Mouse (Mus musculus) gastrocnemius, postnatal 36 days (tissue): ENCODE results near the gene Ikzf3. TPM values are rescaled to one million over a fixed set of nuclear protein-coding genes. Genes with fewer than 3 reads are reported as not detected.

Experiments
- DNase-seq, 2 experiments: peaks; one replicate each; pipeline ENCODE4 v3.0.0; 2022
- intact Hi-C: fragments of 180-260 bp; cut with DNase I; formaldehyde crosslinking; loops from one replicate; pipeline ENCODE4 v1.15.1; 2025
- total RNA-seq, 2 experiments: library from RNA; stranded (reverse); gene quantifications; 2 replicates each; pipeline ENCODE4 v1.2.3; 2021

Ikzf3 gene
- total RNA-seq, 2 experiments from 2014 or later = 1.3 TPM; not detected in 1

- intact Hi-C loops = no loop called here
- no peak for DNase-seq
These were observed 90.3 kb downstream of the Ikzf3 start for GRCm38 (mm10) chr11:98455484-98455883.

GRCm38 (mm10) chr11:98449921-98450771, 95.7 kb downstream of the Ikzf3 start:
- intact Hi-C loops = no loop called here
- no peak for DNase-seq

- intact Hi-C loops = no loop called here
- no peak for DNase-seq
These were observed 96.4 kb downstream of the Ikzf3 start for GRCm38 (mm10) chr11:98449419-98449818.

GRCm38 (mm10) chr11:98448191-98448790, 97.5 kb downstream of the Ikzf3 start:
- DNase-seq = no peak
- intact Hi-C loops = no loop called here

- intact Hi-C loops = no loop called here
- no peak for DNase-seq
These were observed 98.4 kb downstream of the Ikzf3 start for GRCm38 (mm10) chr11:98447475-98447834.

- DNase-seq = no peak
- intact Hi-C loops = no loop called here
These were observed 99.0 kb downstream of the Ikzf3 start for GRCm38 (mm10) chr11:98446562-98447474.

GRCm38 (mm10) chr11:98446213-98446561, 99.6 kb downstream of the Ikzf3 start, which contains the start of gene Grb7:
Grb7 (plus strand) TSS chr11:98446394.
- DNase-seq = no peak
- intact Hi-C loops = no loop called here

GRCm38 (mm10) chr11:98445679-98446078, 100.2 kb downstream of the Ikzf3 start:
- intact Hi-C loops = no loop called here
- DNase-seq = no peak

GRCm38 (mm10) chr11:98445238-98445637, 100.6 kb downstream of the Ikzf3 start:
- DNase-seq = no peak
- intact Hi-C loops = no loop called here

- intact Hi-C loops = no loop called here
- DNase-seq = no peak
These were observed 102.1 kb downstream of the Ikzf3 start for GRCm38 (mm10) chr11:98443688-98444087.

- peak; percentile 94 to 97 for DNase-seq
These were observed 107.3 kb downstream of the Ikzf3 start, which contains the start of gene Mien1 for GRCm38 (mm10) chr11:98438331-98439158. Mien1 (minus strand) TSS chr11:98438991.

GRCm38 (mm10) chr11:98437441-98437840, 108.4 kb downstream of the Ikzf3 start:
- intact Hi-C loops = loop anchor here (5.0 kb wide), 1 partner anchor 170 kb away; no protein-coding TSS in a partner anchor
- DNase-seq = no peak

More at GRCm38 (mm10) chr11:98438331-98439158, 107.3 kb downstream of the Ikzf3 start, which contains the start of gene Mien1:
- intact Hi-C loops = loop anchor here (5.0 kb wide), 1 partner anchor 171 kb away; no protein-coding TSS in a partner anchor

- intact Hi-C loops = loop anchor here (5.0 kb wide), 1 partner anchor 168 kb away; no protein-coding TSS in a partner anchor
- DNase-seq = no peak
These were observed 110.1 kb downstream of the Ikzf3 start for GRCm38 (mm10) chr11:98435723-98436122.

GRCm38 (mm10) chr11:98431743-98432502, 113.9 kb downstream of the Ikzf3 start:
- no peak for DNase-seq
- intact Hi-C loops = no loop called here

GRCm38 (mm10) chr11:98428436-98428835, 117.4 kb downstream of the Ikzf3 start:
- intact Hi-C loops = no loop called here
- no peak for DNase-seq

- no peak for DNase-seq
These were observed 119.2 kb downstream of the Ikzf3 start for GRCm38 (mm10) chr11:98426592-98426991.

GRCm38 (mm10) chr11:98418939-98419547, 126.8 kb downstream of the Ikzf3 start:
- intact Hi-C loops = no loop called here
- peak in 1 of 2 experiments; percentile 11 for DNase-seq

More at GRCm38 (mm10) chr11:98426592-98426991, 119.2 kb downstream of the Ikzf3 start:
- intact Hi-C loops = no loop called here

- DNase-seq = no peak
- intact Hi-C loops = no loop called here
These were observed 127.6 kb downstream of the Ikzf3 start for GRCm38 (mm10) chr11:98418273-98418672.
